Mouse (Mus musculus) G1E (cell line): ENCODE results near the gene Rasgrp1.

ENCODE experiments used
- CTCF ChIP-seq: IDR thresholded peaks from 2 replicates; pipeline ENCODE4 v1.5.1; 2012; ENCODE audit warnings: low read depth, low read length, inconsistent platforms, mixed read lengths
- GATA1 ChIP-seq: IDR thresholded peaks from 2 replicates; pipeline ENCODE4 v1.6.1; 2012; ENCODE audit warnings: borderline replicate concordance, low read length, inconsistent platforms, mixed read lengths

GRCm38 (mm10) chr2:117381314-117381713, 38.5 kb upstream of the Rasgrp1 start:
- TF ChIP-seq CTCF (no peak), GATA1 (no peak)
